Mouse (Mus musculus): ENCODE data around the gene St6galnac1. TPM values are rescaled to one million over a fixed set of nuclear protein-coding genes. Genes with fewer than 3 reads are reported as not detected.

The St6galnac1 gene
- polyA plus RNA-seq, 1 experiment from 2014 or later: not detected

DNA sequence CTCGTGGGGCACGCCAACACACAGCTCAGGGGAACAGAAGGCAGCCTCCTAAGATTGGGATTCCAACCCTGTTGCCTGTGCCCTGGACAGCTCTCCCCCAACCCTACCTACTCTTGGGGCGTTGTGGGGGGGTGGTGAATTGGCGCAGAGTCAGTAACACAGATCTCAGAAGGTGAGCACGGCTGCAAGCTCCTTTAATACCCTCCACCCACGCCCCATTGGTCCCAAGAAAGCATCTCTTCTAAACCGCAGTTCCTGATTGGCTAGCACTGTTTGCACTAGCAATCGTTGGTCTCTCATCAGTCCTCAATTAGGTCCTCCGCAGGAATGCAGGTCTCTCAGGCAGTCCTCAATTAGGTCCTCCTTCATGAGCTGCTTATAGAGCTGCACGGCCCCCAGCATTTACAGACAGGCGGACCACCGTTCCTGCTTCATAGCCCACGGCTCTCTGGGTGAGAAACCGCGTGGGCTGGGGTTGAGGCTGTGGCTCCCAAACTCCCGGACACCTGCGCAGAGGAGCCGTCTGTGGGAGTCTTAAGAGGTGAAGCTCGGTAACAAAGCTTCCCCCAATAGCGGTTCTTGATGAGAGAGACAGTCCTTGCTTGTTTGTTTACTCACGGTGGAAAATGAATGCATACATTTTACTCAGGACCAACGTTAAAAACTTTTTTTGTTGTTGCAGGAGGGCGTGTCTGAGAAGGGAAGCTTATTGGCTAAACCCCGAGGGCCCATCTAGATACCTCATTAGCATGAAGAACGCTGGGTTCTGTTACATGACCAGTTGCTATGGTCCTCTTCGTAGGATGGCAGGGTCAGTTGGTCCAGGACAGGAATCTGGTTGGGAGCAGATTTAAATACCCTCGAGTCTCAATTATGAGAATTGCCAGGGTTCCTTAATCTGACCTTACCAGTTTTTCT is 50.0 kb downstream of the St6galnac1 start:
- no peak for ATAC-seq (ENCODE audit: low read depth)
- Histone ChIP-seq H3K9ac (ENCODE audit: low read depth, low read length) (no peak overlapping the region), H3K27ac (ENCODE audit: low read length) (no peak overlapping the region), H3K9me3 (replicated peaks; ENCODE audit: control insufficient read depth, low read length) (no peaks in the 10 kb centered on the region), H3K4me1 (ENCODE audit: control insufficient read depth, low read depth, low read length) (no peaks in the 10 kb centered on the region), H3K4me2 (ENCODE audit: low read depth, low read length) (no peak overlapping the region), H3K27me3 (ENCODE audit: control insufficient read depth, insufficient read depth, low read depth, low read length) (no peaks in the 10 kb centered on the region), H3K4me3 (ENCODE audit: low read depth, low read length) (no peak overlapping the region), H3K36me3 (ENCODE audit: control insufficient read depth, insufficient read depth) (no peaks in the 10 kb centered on the region)
- 37% methylated on average over 27 of the region's 27 CpGs for WGBS (ENCODE audit: insufficient replicate concordance)

GRCm38 (mm10) chr11:116723064-116723463 is 52.2 kb downstream of the St6galnac1 start:
- no peaks in the 10 kb centered on the region for H3K4me1 ChIP-seq (ENCODE audit: control insufficient read depth, low read depth, low read length)
- no peak overlapping the region for H3K27ac ChIP-seq (ENCODE audit: low read length)
- no peaks in the 10 kb centered on the region for H3K9me3 ChIP-seq (replicated peaks; ENCODE audit: control insufficient read depth, low read length)
- H3K4me2 ChIP-seq (ENCODE audit: low read depth, low read length): no peak overlapping the region
- no peaks in the 10 kb centered on the region for H3K27me3 ChIP-seq (ENCODE audit: control insufficient read depth, insufficient read depth, low read depth, low read length)
- H3K36me3 ChIP-seq (ENCODE audit: control insufficient read depth, insufficient read depth): no peaks in the 10 kb centered on the region
- WGBS (ENCODE audit: insufficient replicate concordance): 57% methylated on average over 5 of the region's 5 CpGs
- ATAC-seq (ENCODE audit: low read depth): no peak
- no peak overlapping the region for H3K4me3 ChIP-seq (ENCODE audit: low read depth, low read length)
- H3K9ac ChIP-seq (ENCODE audit: low read depth, low read length): no peak overlapping the region

DNA sequence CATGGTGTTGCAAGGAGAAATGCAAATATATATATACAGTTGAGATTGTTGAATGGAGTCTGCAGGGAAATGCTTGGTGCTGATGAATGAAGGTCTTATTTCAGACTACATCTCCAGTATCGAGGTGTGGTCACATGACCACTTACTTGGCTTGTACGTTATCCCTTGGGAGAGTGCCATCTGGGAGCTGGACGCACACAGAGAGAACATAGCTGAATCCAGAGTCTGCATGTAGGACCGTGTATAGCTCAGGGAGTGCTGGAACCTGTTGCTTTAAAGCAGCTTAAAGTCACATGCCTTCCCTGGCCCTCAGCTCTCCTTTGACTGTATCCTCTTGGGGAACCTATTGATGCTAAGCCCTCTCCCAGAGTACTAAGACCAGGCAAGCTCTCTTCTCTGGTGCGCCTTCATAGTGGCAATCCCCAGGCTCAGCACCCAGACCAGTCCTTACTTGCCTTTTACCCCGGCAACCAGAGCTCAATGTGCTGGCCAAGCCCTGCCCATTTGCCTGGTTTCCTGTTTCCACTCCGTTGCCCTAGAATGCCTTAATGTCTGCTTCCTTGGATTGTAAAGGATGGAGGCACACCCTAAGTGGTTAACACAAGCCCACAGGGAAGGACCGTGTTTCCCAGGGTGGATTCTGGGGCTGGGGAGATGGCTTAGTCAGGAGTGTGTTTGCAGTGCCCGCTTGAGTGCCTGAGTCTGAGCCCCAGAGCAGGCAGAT is 53.6 kb downstream of the St6galnac1 start:
- 40% methylated on average over 9 of the region's 9 CpGs for WGBS (ENCODE audit: insufficient replicate concordance)

DNA sequence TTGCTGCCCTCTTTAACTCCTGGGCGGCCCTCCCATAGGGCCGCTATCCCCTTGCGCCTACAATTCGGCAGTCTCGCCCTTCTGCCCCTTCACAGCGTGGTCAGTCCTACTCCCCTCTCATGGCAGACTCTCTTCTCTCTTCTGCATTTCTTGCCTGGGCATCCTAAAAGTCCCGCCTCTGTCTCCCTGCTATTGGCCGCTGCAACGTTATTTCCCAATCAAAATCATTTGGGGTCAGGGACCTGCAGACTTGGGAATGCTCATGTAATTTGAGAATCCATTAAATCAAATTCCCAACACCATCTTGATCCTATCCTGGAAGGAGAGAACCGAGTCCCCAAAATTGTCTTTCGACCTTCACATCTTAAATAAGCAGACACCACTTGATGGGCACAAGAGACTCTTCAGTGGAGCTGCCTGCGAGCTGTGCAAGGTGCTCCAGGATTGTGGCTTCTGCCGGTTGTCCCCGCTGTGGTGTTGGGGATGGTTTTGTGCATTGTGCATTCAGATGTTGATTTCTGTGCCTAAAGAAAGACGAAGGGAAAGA is 54.9 kb downstream of the St6galnac1 start:
- no peak overlapping the region for H3K4me3 ChIP-seq (ENCODE audit: low read depth, low read length)
- H3K27ac ChIP-seq (ENCODE audit: low read length): no peak overlapping the region
- ATAC-seq (ENCODE audit: low read depth): no peak
- no peak overlapping the region for H3K4me2 ChIP-seq (ENCODE audit: low read depth, low read length)
- H3K27me3 ChIP-seq (ENCODE audit: control insufficient read depth, insufficient read depth, low read depth, low read length): no peaks in the 10 kb centered on the region
- H3K4me1 ChIP-seq (ENCODE audit: control insufficient read depth, low read depth, low read length): no peaks in the 10 kb centered on the region
- H3K9me3 ChIP-seq (replicated peaks; ENCODE audit: control insufficient read depth, low read length): no peaks in the 10 kb centered on the region
- H3K36me3 ChIP-seq (ENCODE audit: control insufficient read depth, insufficient read depth): no peaks in the 10 kb centered on the region
- 74% methylated on average over 15 of the region's 15 CpGs for WGBS (ENCODE audit: insufficient replicate concordance)
- no peak overlapping the region for H3K9ac ChIP-seq (ENCODE audit: low read depth, low read length)

More for the DNA sequence above, 53.6 kb downstream of the St6galnac1 start:
- no peak for ATAC-seq (ENCODE audit: low read depth)
- Histone ChIP-seq H3K27me3 (ENCODE audit: control insufficient read depth, insufficient read depth, low read depth, low read length) (no peaks in the 10 kb centered on the region), H3K36me3 (ENCODE audit: control insufficient read depth, insufficient read depth) (no peaks in the 10 kb centered on the region), H3K9ac (ENCODE audit: low read depth, low read length) (no peak overlapping the region), H3K4me1 (ENCODE audit: control insufficient read depth, low read depth, low read length) (no peaks in the 10 kb centered on the region), H3K9me3 (replicated peaks; ENCODE audit: control insufficient read depth, low read length) (no peaks in the 10 kb centered on the region), H3K4me2 (ENCODE audit: low read depth, low read length) (no peak overlapping the region), H3K27ac (ENCODE audit: low read length) (no peak overlapping the region), H3K4me3 (ENCODE audit: low read depth, low read length) (no peak overlapping the region)

Other genes with a start within 250 kb of the St6galnac1 start
- 23.7 and 24.3 TPM in 2 replicates for gene Sphk1, start 244.6 kb downstream of the St6galnac1 start, polyA plus RNA-seq (2015; fragmentation: Nextera tagmentation; extraction: Ambion mirVana)
- gene Ube2o, start 194.1 kb downstream of the St6galnac1 start, polyA plus RNA-seq (2015; fragmentation: Nextera tagmentation; extraction: Ambion mirVana): 15.1 and 18.1 TPM in 2 replicates
- not detected in 2 replicates for gene Aanat, start 189.1 kb downstream of the St6galnac1 start, polyA plus RNA-seq (2015; fragmentation: Nextera tagmentation; extraction: Ambion mirVana)
- 6.7 and 7.7 TPM in 2 replicates for gene Rhbdf2, start 148.5 kb downstream of the St6galnac1 start, polyA plus RNA-seq (2015; fragmentation: Nextera tagmentation; extraction: Ambion mirVana)
- gene Prcd, start 122.0 kb downstream of the St6galnac1 start, polyA plus RNA-seq (2015; fragmentation: Nextera tagmentation; extraction: Ambion mirVana): 0.12 TPM in 1 of 2 replicates, not detected in the other
- 1.1 and 1.2 TPM in 2 replicates for gene Cygb, start 121.2 kb downstream of the St6galnac1 start, polyA plus RNA-seq (2015; fragmentation: Nextera tagmentation; extraction: Ambion mirVana)
- 0.79 and 1.4 TPM in 2 replicates for gene Mxra7, start 52.5 kb upstream of the St6galnac1 start, polyA plus RNA-seq (2015; fragmentation: Nextera tagmentation; extraction: Ambion mirVana)
- gene Mettl23, start 67.8 kb upstream of the St6galnac1 start, polyA plus RNA-seq (2015; fragmentation: Nextera tagmentation; extraction: Ambion mirVana): 31.6 and 33.0 TPM in 2 replicates
- 23.4 and 25.4 TPM in 2 replicates for gene Jmjd6, start 67.9 kb upstream of the St6galnac1 start, polyA plus RNA-seq (2015; fragmentation: Nextera tagmentation; extraction: Ambion mirVana)
- 9.4 and 10.1 TPM in 2 replicates for gene Mfsd11, start 76.9 kb upstream of the St6galnac1 start, polyA plus RNA-seq (2015; fragmentation: Nextera tagmentation; extraction: Ambion mirVana)
- gene Srsf2, start 77.6 kb upstream of the St6galnac1 start, polyA plus RNA-seq (2015; fragmentation: Nextera tagmentation; extraction: Ambion mirVana): 345 and 360 TPM in 2 replicates
- gene Mgat5b, start 143.4 kb upstream of the St6galnac1 start, polyA plus RNA-seq (2015; fragmentation: Nextera tagmentation; extraction: Ambion mirVana): 0.05 TPM in 1 of 2 replicates, not detected in the other